Mouse (Mus musculus): Measurements from ENCODE around the gene Cant1.

The Cant1 gene

GRCm38 (mm10) chr11:118418834-118419504 is at the start of gene Cant1:
TSS of gene Cant1 (minus strand) at chr11:118419086.
- in situ Hi-C loops (cut with MseI, MboI): no loop called here

GRCm38 (mm10) chr11:118467441-118468035 is 48.7 kb upstream of the Cant1 start:
- in situ Hi-C loops (cut with MseI, MboI): no loop called here

GRCm38 (mm10) chr11:118460280-118460679 is 41.4 kb upstream of the Cant1 start:
- in situ Hi-C loops (cut with MseI, MboI): no loop called here

GRCm38 (mm10) chr11:118459536-118459935 is 40.6 kb upstream of the Cant1 start:
- in situ Hi-C loops (cut with MseI, MboI): no loop called here

GRCm38 (mm10) chr11:118459051-118459450 is 40.2 kb upstream of the Cant1 start:
- in situ Hi-C loops (cut with MseI, MboI): no loop called here

GRCm38 (mm10) chr11:118456937-118457336 is 38.1 kb upstream of the Cant1 start:
- in situ Hi-C loops (cut with MseI, MboI): no loop called here

GRCm38 (mm10) chr11:118455788-118456187 is 36.9 kb upstream of the Cant1 start:
- in situ Hi-C loops (cut with MseI, MboI): no loop called here

- in situ Hi-C loops (cut with MseI, MboI): no loop called here
Measured at GRCm38 (mm10) chr11:118453886-118454671, 35.2 kb upstream of the Cant1 start.

GRCm38 (mm10) chr11:118452955-118453354 is 34.1 kb upstream of the Cant1 start:
- in situ Hi-C loops (cut with MseI, MboI): no loop called here

- in situ Hi-C loops (cut with MseI, MboI): no loop called here
Measured at GRCm38 (mm10) chr11:118451211-118451610, 32.3 kb upstream of the Cant1 start.

- in situ Hi-C loops (cut with MseI, MboI): no loop called here
Measured at GRCm38 (mm10) chr11:118448385-118448784, 29.5 kb upstream of the Cant1 start.

GRCm38 (mm10) chr11:118447346-118447745 is 28.5 kb upstream of the Cant1 start:
- in situ Hi-C loops (cut with MseI, MboI): no loop called here

- in situ Hi-C loops (cut with MseI, MboI): no loop called here
Measured at GRCm38 (mm10) chr11:118445843-118446242, 27.0 kb upstream of the Cant1 start.

GRCm38 (mm10) chr11:118443201-118443970 is 24.5 kb upstream of the Cant1 start:
- in situ Hi-C loops (cut with MseI, MboI): no loop called here

GRCm38 (mm10) chr11:118442691-118443090 is 23.8 kb upstream of the Cant1 start:
- in situ Hi-C loops (cut with MseI, MboI): no loop called here

GRCm38 (mm10) chr11:118438665-118439414 is 20.0 kb upstream of the Cant1 start:
- in situ Hi-C loops (cut with MseI, MboI): no loop called here

- in situ Hi-C loops (cut with MseI, MboI): no loop called here
Measured at GRCm38 (mm10) chr11:118436471-118436935, 17.6 kb upstream of the Cant1 start.

GRCm38 (mm10) chr11:118434093-118434492 is 15.2 kb upstream of the Cant1 start:
- in situ Hi-C loops (cut with MseI, MboI): no loop called here

- in situ Hi-C loops (cut with MseI, MboI): no loop called here
Measured at GRCm38 (mm10) chr11:118433398-118433868, 14.5 kb upstream of the Cant1 start.

- in situ Hi-C loops (cut with MseI, MboI): no loop called here
Measured at GRCm38 (mm10) chr11:118431100-118431948, 12.4 kb upstream of the Cant1 start.

All from mouse trophoblast stem cell (cell line).